Mouse (Mus musculus): Measurements from ENCODE around the gene Rassf7.

The Rassf7 gene

DNA sequence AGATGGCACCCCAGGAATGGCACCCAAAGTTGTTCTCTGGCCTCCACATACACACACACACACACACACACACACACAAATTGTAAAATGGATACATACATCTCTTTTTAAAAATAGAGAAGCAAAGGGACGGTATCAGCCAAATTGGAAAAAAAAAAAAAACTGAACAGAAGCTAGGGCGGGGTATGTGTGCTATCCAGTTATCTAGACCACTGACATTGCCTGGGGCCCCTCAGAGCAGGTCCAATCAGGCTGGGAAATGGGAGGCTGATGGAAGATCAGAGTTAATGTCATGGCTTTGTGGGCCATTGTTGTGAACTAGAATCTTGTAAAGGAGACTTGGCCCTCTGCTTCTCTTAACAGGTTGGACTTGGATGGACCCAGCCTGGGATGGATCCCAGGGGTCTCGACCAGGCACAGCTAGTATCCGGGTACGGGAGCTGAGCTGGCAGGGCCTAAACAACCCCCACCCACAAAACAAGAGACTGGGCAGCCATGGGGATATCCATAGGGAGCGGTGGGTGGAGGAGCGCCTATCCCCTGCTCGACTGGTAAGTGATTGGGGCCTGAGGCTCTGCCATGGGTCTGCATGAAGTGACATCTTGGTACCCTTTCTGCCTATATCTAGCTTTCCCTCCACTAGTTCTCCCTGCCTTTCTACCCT, 18.9 kb upstream of the Rassf7 start:
- DNase-seq, result no peak

DNA sequence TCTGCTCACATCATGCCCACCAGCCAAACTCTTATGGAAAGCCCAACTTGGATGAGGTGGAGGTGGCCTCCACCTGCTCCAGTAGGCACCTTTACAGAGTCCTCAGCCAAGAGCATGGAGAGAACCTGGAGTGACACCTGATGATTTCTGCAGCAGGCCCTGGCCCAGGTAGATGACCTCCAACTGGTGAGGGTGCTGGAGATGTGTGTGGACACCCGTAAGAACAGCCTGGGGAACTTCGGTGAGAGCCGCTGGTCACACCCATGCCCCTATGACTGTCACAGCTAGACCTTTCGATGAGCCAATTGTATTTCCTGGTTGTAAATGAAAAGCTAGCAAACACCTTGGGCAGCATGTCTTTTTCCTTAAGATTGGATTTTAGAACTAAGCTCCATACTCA, 17.5 kb upstream of the Rassf7 start:
- no peak for DNase-seq

DNA sequence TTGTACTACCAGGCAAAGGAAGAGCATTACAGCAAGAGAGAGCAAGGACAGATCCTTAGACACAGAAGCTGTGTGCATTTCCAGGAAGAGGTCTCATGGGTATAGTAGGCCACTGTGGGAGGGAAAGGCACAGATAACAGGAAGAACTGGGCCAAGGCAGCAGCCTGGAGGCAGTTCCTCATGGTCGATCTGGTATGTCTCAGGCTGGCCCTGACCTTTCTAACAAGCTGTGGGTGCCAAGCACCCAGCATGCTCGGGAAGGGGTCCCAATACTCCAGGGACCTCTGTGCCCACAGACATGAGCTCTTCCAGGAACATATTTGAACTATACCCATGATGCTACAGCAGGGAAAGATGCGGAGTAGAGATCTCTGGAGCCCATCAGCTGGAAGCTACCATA, 11.1 kb upstream of the Rassf7 start:
- DNase-seq, result no peak

DNA sequence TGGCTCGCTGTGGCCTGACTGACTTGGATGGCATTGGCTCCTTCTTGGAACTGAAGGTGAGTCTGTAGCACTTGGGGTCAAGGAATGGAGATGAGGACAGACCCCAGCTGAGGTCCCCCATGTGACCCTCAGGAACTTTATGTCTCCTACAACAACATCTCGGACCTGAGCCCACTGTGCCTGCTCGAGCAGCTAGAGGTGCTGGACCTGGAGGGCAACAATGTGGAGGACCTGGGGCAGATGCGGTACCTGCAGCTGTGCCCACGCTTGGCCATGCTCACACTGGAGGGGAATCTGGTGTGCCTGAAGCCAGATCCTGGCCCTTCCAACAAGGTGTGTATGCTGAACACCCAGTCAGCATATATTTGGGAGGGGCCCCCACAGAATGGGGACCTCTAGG, 10.2 kb upstream of the Rassf7 start:
- no peak for DNase-seq

DNA sequence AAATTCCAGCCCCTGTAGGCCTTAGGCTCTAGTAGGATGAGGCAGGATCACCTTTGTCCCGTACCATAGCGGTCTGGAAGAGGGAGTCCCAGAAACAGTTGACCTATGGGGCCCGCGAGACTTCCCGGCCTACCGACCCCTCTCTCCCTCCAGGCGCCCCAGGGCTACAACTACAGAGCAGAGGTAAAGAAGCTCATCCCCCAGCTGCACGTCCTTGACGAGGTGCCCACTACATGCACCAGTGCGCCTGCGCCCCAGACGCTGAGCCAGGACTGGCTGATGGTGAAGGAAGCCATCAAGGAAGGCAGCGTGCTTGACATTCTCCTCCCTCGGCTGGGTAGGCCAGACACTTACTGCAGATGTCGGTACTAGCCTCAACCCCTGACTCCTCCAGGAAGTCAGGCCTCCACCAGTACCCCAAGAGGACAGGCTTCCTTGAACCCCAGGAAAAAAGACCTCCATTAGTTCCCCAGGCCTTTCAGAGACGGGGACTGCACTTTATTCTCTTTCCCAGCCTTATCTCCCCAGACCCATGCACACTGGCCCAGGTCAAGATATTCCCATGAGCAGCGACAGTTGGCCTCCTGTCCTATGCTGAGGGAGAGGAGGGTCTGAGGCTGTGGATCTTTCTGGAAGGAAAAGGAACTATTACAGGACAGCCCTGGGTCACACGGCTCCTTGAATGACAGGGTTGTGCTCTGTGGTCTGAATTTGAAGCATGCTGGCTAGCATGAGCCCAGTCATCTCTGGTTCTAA, 9.3 kb upstream of the Rassf7 start:
- DNase-seq, result no peak

DNA sequence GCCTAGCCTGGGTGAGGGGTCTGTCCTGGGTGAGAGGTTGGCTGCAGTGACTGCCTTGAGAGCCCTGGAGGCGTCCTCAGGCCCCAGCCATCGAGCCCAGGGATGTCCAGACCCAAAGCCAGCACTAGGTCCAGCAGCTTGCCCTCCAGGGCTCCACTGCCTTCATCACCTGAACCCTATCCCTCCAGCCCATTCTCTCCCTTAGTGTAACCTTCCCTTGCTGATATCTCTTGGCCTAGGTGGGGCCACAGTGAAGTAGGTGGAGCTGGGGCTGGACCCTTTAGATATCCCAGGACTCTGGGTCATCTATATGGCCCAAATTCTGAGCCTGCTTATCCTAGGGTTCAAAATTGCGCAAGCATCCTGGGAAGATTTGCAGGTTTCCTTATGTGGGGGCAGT, 6.1 kb upstream of the Rassf7 start:
- no peak for DNase-seq

DNA sequence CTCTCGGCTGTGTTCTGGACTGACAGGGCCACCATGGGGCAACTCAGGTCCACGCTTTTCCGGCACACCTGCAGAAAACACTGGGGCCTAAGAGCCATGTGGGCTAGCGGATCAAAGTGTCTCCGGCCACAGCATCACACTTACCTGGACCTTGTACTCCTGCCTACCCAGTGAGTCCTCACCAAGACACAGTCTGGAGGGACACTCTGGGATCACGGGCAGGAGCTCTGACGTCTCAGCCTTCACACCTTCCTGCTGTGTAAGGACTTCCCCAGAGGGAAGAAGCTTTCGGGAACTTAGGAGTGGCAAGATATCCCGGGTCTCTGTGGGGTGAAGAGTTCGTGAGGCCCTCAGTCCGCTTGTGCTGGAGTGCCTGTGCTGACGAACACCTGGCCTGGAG, 5.5 kb upstream of the Rassf7 start:
- no peak for DNase-seq

DNA sequence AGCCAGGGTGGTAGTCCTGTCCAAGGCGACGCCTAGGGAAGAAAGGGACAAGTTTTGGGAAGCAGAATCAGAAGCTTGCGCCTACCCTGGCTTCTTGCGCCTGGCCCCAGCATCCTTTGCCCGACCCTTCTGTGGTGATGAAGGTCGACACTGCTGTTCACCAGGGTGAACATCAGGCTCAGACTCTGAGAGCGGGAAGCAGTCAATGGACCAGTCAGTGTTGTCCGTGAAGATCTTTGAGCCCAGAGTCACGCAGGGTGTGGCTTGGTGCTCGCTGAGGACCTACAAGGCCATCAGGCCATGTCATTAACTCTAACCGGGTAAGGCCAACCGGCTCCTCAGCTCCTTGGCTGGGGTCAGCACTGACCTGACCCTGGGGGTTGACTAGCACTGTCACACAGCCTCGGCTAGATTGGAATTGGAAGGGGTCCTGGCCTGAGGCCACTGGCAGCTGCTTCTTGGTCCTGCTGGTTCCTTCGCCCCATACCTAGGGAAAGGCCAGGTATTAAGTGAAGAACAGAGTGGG, 5.0 kb upstream of the Rassf7 start:
- no peak for DNase-seq

DNA sequence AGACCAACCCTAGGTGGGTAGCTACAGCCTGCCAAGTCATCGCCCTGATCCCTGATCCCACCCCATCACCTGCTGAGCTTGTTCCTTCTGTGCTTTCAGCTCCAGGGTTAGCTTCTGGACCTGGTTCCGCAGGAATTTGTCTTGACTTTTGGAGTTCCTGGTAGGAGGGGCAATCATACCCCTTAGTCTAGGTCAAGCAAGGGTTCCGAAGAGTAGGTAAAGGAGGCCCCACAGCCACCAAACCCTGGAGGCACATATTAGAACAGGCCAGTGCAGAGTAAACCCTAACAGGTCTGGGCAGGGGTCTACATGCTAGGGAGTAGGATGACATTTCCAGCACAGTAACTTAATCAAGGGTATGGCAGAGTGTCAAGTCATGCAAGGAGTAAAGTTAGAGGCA, 2.5 kb upstream of the Rassf7 start:
- no peak for DNase-seq

DNA sequence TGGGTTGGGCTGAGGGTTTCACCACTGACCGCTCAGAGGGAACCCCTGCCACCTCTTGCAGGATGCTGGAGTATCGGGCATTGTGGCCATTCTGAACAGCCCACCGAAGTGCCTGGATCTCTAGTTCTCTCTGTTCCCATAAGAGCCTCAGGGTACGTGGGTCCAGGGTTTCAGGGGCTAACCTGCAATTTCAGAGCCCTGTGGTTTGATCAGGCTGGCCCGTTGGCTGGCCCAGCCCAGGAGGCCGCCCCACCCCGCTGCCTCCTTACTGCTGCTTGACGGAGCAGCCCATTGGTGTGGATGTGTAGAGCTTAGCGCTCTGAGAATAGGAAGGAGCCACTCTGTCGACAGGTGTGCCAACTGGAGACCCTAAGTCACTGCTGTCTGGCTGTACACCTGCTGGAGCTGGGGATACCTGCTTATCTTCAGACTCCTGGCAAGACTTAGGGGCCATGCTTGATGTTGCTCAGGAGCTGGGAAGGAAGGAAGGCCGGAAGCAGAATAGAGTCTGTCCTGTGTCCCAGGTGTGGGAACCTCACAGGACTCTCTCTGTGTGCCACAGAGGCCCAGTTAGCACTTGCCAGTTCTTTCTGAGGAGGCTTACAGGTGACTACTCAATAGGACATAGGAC, 1.9 kb upstream of the Rassf7 start, which contains the start of gene Lmntd2:
Gene Lmntd2, minus strand, starts transcription at position 476 of the 631 bp plus-strand sequence.
- no peak for DNase-seq

DNA sequence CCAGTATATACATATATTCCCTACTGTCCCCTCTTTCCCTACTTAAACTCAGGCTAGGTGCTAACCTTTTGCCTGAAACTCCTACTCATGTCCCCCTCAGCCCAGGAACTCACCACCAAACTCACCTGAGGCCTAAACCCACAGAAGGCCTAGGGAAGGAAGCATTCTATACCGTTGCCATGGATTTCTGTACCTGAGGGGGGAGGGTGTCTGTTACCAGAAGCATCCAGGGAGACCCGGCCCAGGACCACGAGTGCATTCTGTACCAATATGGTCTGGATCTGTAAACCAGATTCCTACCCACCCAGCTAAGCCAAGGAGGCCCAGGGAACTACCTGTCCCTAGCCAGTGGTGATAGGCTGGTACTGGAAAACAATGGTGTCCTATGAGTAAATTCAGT, 1.4 kb upstream of the Rassf7 start:
- DNase-seq, result no peak

DNA sequence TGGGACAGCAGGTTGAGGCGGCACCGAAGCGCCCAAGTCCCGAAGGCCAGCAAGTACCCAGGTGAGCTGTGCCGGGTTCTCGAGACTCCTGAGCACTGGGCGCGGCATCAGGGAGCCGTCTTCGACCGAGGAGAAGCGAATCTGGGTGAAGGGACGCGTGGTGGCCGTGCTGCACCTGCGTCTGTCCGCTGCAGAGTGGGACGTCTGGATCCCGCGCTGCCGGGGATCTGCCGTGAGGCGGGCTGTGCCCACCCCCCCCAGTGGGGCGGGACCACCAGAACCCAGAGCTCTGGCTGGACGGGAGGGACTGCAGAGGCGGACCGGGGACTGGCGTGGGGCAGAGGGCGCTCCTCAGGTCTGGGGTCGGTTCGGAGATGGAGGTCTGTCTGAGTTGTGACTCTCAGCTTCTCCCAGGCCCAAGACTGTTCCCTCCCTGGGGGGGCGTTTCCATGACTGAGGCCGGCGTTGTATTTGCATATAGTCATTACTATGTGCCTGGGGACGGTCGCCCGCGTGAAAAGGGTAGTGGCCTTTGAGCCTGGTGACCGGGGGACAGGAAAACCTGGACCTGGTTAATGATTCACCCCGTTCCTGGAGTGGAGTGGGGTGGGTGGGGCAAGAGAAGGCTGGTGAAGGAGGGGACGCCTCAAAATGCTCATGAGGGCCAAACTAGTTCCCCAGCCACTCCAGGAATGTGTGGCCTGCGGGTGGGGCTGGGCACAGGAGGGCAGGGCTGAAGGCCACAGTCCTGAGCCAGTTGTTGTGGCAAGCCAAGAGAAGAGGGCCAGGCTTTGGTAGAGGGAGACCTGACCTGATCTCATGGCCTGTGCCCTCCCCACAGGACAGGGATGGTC, 447 bp downstream of the Rassf7 start:
- peak; percentile 78 for DNase-seq

DNA sequence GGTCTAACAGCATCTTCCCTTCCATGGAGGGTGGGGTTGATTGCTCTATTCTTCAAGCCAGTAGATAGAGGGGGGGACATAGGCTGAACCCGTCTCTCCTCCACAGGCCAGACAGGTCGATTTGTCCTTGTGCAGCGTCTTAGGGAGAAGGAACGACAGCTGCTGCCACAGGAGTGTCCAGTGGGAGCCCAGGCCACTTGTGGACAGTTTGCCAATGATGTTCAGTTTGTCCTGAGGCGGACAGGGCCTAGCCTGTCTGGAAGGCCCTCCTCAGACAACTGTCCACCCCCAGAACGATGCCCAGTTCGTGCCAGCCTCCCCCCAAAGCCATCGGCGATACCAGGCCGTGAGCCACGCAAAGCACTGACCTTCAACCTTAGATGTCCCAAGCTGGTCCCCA, 1.2 kb downstream of the Rassf7 start:
- DNase-seq, result no peak

DNA sequence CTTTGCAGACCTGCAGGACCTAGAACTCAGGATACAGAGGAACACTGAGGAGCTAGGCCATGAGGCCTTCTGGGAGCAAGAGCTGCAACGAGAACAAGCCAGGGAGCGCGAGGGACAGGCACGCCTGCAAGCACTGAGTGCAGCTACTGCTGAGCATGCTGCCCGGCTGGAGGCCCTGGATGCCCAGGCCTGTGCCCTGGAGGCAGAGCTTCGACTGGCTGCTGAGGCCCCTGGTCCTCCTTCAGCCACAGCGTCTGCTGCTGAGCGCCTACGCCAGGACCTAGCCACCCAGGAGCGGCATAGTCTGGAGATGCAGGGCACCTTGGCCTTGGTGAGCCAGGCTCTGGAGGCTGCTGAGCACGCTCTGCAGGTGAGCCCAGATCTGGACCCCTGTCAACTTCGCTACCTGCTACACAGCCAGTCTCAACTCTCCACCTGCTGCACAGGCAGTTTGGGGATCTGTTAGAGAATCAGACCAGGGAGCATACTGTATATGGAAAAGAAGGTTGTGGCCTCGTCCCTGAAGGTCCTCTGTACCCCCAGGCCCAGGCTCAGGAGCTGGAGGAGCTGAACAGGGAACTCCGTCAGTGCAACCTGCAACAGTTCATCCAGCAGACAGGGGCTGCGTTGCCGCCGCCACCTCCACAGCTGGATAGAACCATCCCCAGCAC, 1.8 kb downstream of the Rassf7 start:
- no peak for DNase-seq

DNA sequence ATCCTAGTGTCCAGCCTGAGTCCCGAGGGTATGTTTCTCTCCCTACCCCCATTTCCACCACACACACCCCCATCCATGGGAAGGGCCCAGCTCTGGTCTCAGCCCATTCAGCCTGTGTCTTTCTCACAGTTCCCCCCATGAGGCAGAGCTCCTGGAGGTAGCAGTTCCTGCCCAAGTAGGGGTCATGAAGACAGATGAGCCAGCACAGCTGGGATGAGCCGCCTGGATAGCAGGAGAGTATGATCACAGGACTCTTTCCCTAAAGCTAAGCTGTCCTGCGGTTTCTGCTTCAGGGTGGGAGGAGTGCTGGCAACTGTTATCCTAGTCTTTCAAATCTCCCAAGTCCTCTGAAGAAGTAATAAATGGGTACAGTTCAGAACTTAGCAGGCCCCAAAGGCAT, 2.5 kb downstream of the Rassf7 start:
- DNase-seq, result no peak

DNA sequence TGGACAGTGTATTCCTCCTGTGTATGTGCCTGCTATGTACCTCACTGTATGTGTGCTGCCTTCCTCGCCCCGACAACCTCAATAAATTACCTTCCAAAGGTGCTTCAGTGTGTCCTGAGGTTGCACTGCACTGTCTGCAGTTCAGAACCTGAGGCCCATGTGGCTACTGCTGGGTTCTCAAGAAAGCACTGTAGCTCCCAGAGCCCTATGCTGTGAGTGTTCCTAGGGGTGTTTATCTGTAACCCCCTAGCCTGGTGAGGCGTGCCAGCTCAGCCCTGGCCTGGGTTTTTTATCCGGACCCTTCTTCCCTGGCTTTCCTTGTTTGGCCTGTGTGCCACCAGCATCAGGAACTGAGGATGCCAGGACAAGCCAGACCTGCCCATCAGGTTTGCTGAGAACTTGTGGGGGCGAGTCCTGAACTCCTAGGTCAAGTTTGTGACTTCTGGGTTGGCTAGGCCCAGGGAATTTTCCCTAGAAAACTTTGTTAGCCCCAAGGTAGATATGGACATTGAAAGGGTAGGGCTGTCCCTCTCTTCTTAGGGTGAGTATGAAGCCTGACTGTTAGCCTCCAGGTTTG, 3.0 kb downstream of the Rassf7 start:
- DNase-seq, result no peak

DNA sequence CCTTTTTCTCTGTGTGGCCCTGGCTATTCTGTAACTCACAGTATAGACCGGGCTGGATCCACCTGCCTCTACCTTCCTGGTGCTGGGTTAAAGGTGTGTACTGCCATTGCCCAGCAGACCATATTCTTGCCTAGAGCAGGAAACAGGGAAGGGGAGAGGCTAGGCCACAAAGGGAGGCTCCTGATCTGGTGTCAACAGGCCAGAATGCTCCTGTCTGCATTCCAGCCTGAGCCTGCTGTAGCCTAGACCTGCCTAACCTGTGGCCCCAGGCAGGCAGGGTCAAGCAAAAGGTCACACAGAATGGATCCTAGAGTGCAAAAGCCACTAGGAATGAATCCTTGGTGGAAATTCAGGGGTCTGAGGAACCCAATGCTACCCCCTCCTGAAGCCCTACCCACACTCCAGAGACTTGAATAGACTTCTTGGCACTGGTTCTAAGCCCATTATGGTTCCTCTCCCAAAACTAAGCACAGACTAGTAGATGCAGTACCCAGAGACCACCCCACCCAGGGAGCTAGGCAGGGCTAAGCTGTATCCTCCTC, 4.0 kb downstream of the Rassf7 start:
- no peak for DNase-seq

DNA sequence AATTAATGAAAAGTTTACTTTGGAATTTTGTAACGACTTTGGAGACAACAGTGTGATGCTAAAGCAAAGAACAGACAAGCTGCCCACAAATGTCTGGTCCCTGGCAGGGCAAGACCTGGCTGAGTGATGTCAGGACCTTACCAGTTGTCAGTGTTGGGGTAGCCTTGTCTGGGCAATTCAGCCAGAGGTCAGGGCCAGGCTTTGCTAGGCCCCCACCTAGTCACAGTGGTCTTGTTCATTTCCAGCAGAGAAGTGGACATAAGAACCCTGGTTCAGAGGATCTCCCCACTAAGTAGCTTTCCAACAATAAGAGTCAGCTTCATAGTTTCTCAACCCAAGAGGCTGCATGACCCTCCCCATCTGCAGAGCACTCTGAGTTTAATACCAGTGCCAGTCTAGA, 4.7 kb downstream of the Rassf7 start:
- DNase-seq, result no peak

DNA sequence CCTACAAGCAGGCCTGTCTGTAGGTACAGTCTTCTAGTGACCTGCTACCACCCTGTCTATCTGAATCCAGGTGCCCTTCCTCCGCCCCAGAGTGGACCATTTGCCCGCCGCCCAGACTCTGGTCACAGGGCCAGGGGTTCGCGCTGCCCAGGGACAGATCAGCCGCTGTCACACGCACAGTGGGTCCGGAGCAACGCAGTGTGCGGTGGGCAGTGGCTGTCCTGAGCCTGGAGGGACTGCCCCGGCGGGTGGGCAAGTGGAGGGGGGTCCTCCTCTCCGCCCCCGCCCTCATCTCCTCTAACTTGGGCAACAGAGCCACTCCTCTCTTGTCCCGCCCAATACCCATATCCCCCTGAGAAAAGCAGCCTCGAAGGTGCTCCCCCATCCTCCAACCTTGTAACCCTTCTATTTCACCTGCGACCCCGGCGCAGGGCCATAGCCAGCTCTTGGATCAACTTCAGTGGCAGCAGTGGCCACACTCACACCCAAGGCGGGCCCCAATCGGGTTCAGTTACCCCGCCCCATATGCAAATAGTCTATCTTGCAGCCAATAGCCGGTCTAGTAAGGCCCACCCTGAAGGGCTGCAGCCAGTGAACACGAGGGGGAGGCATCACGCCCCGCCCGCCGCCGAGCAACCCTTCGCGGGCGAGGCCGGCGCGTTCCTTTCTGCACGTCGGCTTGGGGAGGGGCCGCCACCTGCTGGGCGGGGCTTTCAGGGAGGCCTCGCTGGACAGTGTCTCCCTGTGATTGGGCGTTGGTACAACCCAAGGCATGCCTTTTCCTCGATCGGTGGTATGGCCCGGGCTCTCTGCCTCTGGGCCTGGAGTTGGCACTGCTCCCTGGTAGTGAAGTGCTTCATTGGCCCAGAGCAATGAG, 5.8 kb downstream of the Rassf7 start:
- DNase-seq, result peak; percentile 99

DNA sequence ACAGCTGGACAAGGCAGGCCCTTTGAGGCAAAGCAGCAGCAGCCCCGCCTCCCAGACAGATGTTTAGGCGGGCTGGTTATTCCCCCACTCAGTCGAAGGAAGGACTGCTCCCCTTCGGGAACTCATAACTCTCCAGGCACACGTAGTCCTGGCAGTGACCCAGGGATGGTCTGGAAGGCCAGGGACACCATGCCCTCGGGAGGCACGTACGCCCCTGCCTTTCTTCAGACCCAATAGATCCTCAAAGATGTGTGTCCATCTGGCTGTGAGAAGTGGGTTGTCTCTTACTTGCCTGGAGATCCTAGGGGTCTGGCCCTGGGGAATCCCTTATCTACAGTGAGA, 6.4 kb downstream of the Rassf7 start:
- no peak for DNase-seq

DNA sequence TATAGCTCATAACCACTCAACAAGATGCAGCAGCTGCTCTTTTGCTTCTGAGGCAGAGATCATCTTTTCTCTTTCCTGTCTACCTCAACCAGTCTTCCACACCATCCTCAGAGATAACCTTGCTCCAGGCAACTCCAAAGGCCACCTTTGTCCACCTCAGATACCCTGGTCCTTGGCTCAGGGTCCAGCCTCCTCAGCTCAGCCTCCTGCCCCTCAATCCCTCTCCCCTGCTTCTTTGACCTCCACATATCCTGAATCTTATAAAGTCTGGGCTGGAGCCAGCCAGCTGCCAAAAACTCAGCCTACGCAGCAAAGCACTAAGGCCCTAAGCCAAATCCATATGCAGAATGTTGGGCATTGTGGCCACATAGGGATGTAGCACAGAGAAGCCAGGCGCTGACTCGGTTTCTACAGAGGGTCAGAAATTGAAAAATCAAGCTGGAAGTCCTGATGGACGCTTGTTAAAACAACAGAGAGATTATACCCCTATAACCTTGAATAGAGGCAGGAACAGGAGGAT, 7.1 kb downstream of the Rassf7 start:
- DNase-seq, result no peak

Measured in embryo, embryonic 11 days (tissue).